Mouse (Mus musculus): ENCODE data around the gene Add2. TPM values are rescaled to one million over a fixed set of nuclear protein-coding genes. Genes with fewer than 3 reads are reported as not detected.

Gene Add2
- polyA plus RNA-seq, 1 experiment: 17.6 TPM

DNA sequence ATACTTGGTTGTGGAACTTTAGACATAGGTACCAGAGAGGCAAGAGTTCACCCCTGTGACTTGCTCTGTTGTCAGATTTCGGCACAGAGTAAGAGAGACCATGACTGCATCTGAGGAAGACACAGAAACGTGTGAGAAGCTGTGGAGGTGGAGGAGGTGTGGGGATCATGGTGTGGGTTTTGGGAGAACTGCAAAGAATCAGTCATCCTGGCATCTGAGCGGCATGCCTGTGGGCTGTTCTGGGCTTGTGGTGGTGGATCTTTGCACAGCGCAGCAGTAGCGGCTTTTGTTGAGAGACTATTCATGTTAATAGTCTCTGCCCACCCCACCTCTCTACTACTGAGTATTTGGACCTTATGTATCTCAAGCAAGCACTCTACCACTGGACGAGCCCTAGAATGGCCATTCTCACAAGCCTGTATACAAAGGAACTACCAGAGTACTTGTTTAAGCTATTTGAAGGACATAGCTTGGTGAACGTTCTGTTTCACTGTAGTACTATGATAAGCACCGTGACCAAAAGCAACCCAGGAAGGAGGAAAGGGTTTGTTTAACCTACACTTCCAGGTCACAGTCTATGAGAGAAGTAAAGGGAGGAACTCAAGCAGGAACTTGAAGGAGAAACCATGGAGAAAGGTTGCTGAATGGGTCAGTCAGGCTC lies 1.7 kb upstream of the Add2 start:
- Histone ChIP-seq H3K4me3 (ENCODE audit: extremely low read depth, insufficient read depth, insufficient read length) (no peak overlapping the region), H3K4me1 (ENCODE audit: control insufficient read depth, insufficient read depth, insufficient read length) (no peaks in the 10 kb centered on the region), H3K36me3 (ENCODE audit: control insufficient read depth, insufficient read depth, low read length) (no peaks in the 10 kb centered on the region), H3K27ac (ENCODE audit: insufficient read depth, low read length) (no peak overlapping the region), H3K27me3 (ENCODE audit: control insufficient read depth, insufficient read depth, low read length) (no peaks in the 10 kb centered on the region; the same call in 1 of the 2 replicates)
- TF ChIP-seq POLR2A (IDR thresholded peaks at IDR 0.05; ENCODE audit: low read depth, low read length): no peak
- TF ChIP-seq CTCF (IDR thresholded peaks at IDR 0.05; ENCODE audit: extremely low read depth, insufficient read depth, insufficient read length, insufficient replicate concordance): no peak
- WGBS: 76% methylated on average over 8 of the region's 8 CpGs
- DNase-seq (ENCODE audit: low read depth in 1 of 2, low spot score in 2 of 2): no peak

DNA sequence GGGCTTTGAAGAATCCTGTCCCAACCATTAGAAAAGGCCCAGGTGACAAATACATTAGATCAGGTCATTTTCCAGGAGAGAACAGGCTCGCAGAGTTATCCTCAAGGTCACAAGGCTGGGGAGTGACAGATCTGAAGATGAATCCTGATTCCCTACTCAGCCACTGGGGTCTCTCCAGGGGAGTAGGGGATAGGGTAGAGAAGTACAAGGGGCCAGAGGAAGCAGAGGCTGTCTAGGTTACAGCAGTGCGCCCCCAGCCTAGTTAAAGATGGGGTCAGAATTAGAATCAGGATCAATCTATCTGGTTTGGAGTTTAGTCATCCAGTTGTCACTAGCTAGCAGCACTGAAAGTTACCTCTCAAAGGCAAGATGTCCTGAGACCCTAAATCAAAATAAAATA lies 331 bp upstream of the Add2 start:
- no peak overlapping the region for H3K27ac ChIP-seq (ENCODE audit: insufficient read depth, low read length)
- WGBS: 76% methylated on average over 2 of the region's 2 CpGs
- H3K4me3 ChIP-seq (ENCODE audit: extremely low read depth, insufficient read depth, insufficient read length): no peak overlapping the region
- DNase-seq (ENCODE audit: low read depth in 1 of 2, low spot score in 2 of 2): no peak
- no peaks in the 10 kb centered on the region for H3K36me3 ChIP-seq (ENCODE audit: control insufficient read depth, insufficient read depth, low read length)
- no peaks in the 10 kb centered on the region for H3K4me1 ChIP-seq (ENCODE audit: control insufficient read depth, insufficient read depth, insufficient read length)
- H3K27me3 ChIP-seq (ENCODE audit: control insufficient read depth, insufficient read depth, low read length): no peaks in the 10 kb centered on the region; the same call in 1 of the 2 replicates
- TF ChIP-seq CTCF (IDR thresholded peaks at IDR 0.05; ENCODE audit: extremely low read depth, insufficient read depth, insufficient read length, insufficient replicate concordance) (no peak), POLR2A (IDR thresholded peaks at IDR 0.05; ENCODE audit: low read depth, low read length) (no peak)

GRCm38 (mm10) chr6:86029323-86029713 lies 837 bp downstream of the Add2 start:
- H3K27ac ChIP-seq (ENCODE audit: insufficient read depth, low read length): no peak overlapping the region
- no peak for TF ChIP-seq CTCF (IDR thresholded peaks at IDR 0.05; ENCODE audit: extremely low read depth, insufficient read depth, insufficient read length, insufficient replicate concordance)
- TF ChIP-seq POLR2A (IDR thresholded peaks at IDR 0.05; ENCODE audit: low read depth, low read length): no peak
- no peaks in the 10 kb centered on the region; the same call in 1 of the 2 replicates for H3K27me3 ChIP-seq (ENCODE audit: control insufficient read depth, insufficient read depth, low read length)
- no peak for DNase-seq (ENCODE audit: low read depth in 1 of 2, low spot score in 2 of 2)
- no peak overlapping the region for H3K4me3 ChIP-seq (ENCODE audit: extremely low read depth, insufficient read depth, insufficient read length)
- no peaks in the 10 kb centered on the region for H3K4me1 ChIP-seq (ENCODE audit: control insufficient read depth, insufficient read depth, insufficient read length)
- no peaks in the 10 kb centered on the region for H3K36me3 ChIP-seq (ENCODE audit: control insufficient read depth, insufficient read depth, low read length)
- WGBS: 29% methylated on average over 6 of the region's 6 CpGs

DNA sequence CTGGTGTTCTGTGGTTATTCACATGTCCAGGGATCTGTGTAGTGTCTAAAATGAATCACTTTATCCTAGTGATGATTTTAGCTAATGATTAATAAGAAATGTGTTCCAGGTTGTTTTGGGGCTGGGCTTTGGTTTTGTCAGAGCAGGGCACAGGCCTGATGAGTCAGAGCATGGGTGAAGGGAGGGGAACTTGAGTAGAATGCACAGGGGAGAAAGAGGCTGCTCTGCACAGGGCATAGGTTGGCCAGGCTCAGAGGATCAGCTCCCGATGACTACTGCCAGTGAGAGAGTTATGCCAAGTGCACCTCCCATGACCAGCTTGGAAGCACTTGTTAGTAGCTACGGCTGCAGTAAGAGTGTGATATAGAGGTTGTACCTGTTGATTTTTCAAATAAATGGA lies 3.0 kb downstream of the Add2 start:
- H3K27me3 ChIP-seq (ENCODE audit: control insufficient read depth, insufficient read depth, low read length): no peaks in the 10 kb centered on the region; the same call in 1 of the 2 replicates
- no peaks in the 10 kb centered on the region for H3K36me3 ChIP-seq (ENCODE audit: control insufficient read depth, insufficient read depth, low read length)
- no peak for DNase-seq (ENCODE audit: low read depth in 1 of 2, low spot score in 2 of 2)
- TF ChIP-seq POLR2A (IDR thresholded peaks at IDR 0.05; ENCODE audit: low read depth, low read length) (no peak), CTCF (IDR thresholded peaks at IDR 0.05; ENCODE audit: extremely low read depth, insufficient read depth, insufficient read length, insufficient replicate concordance) (no peak)
- H3K4me1 ChIP-seq (ENCODE audit: control insufficient read depth, insufficient read depth, insufficient read length): no peaks in the 10 kb centered on the region
- 87% methylated on average over 2 of the region's 2 CpGs for WGBS
- no peak overlapping the region for H3K27ac ChIP-seq (ENCODE audit: insufficient read depth, low read length)
- H3K4me3 ChIP-seq (ENCODE audit: extremely low read depth, insufficient read depth, insufficient read length): no peak overlapping the region

DNA sequence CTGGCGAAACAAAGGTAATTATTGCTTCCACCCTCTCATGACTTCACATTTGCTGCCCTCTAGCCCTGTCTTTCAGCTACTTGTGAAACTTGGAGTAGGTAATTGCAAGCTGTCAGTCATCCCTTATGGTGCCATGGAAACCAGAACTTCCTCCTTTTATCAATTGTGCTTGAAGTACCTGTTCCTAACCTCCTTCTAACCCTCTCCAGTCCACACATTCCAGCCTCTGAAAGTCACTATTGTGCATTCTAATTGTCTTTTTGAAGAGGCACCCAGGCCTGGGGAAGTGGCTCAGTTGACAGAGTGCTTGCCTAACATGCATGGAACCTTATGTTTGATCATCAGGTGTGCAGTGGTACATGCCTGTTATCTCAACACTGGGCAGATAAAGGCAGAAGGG lies 5.2 kb downstream of the Add2 start:
- Histone ChIP-seq H3K4me3 (ENCODE audit: extremely low read depth, insufficient read depth, insufficient read length) (no peak overlapping the region), H3K27ac (ENCODE audit: insufficient read depth, low read length) (no peak overlapping the region), H3K36me3 (ENCODE audit: control insufficient read depth, insufficient read depth, low read length) (no peaks in the 10 kb centered on the region), H3K27me3 (ENCODE audit: control insufficient read depth, insufficient read depth, low read length) (no peaks in the 10 kb centered on the region), H3K4me1 (ENCODE audit: control insufficient read depth, insufficient read depth, insufficient read length) (no peaks in the 10 kb centered on the region)
- TF ChIP-seq POLR2A (IDR thresholded peaks at IDR 0.05; ENCODE audit: low read depth, low read length) (no peak), CTCF (IDR thresholded peaks at IDR 0.05; ENCODE audit: extremely low read depth, insufficient read depth, insufficient read length, insufficient replicate concordance) (no peak)
- DNase-seq (ENCODE audit: low read depth in 1 of 2, low spot score in 2 of 2): no peak
- WGBS: 82% methylated on average over 1 of the region's 1 CpGs

- 45% methylated on average over 2 of the region's 2 CpGs for WGBS
- H3K36me3 ChIP-seq (ENCODE audit: control insufficient read depth, insufficient read depth, low read length): no peaks in the 10 kb centered on the region
Observed at GRCm38 (mm10) chr6:86038901-86039300, 10.4 kb downstream of the Add2 start.

DNA sequence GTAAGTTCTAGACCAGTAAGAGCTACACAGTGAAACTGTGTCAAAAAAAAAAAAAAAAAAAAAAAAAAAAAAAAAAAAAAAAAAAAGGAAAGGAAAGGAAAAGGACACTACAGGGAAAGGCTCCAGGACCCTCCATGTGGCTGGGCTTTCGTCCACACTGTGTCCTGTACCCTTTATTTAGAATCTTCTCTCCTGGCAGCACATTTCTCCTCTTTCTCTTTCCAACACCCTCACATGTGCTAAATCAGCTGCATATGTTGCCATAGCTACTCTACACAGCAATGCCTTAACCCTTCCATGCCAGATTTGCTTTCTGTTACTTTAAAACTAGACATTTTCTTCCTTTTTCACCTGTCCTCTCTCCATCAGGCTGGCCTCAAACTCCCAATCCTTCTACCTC lies 11.7 kb downstream of the Add2 start:
- no peak for DNase-seq (ENCODE audit: low read depth in 1 of 2, low spot score in 2 of 2)
- 96% methylated on average over 1 of the region's 1 CpGs for WGBS
- no peak overlapping the region for H3K4me3 ChIP-seq (ENCODE audit: extremely low read depth, insufficient read depth, insufficient read length)

More at GRCm38 (mm10) chr6:86038901-86039300, 10.4 kb downstream of the Add2 start:
- H3K4me3 ChIP-seq (ENCODE audit: extremely low read depth, insufficient read depth, insufficient read length): no peak overlapping the region
- no peak for DNase-seq (ENCODE audit: low read depth in 1 of 2, low spot score in 2 of 2)
- TF ChIP-seq CTCF (IDR thresholded peaks at IDR 0.05; ENCODE audit: extremely low read depth, insufficient read depth, insufficient read length, insufficient replicate concordance) (no peak), POLR2A (IDR thresholded peaks at IDR 0.05; ENCODE audit: low read depth, low read length) (no peak)
- no peaks in the 10 kb centered on the region for H3K4me1 ChIP-seq (ENCODE audit: control insufficient read depth, insufficient read depth, insufficient read length)
- H3K27ac ChIP-seq (ENCODE audit: insufficient read depth, low read length): no peak overlapping the region
- H3K27me3 ChIP-seq (ENCODE audit: control insufficient read depth, insufficient read depth, low read length): no peaks in the 10 kb centered on the region

More for the DNA sequence above, 11.7 kb downstream of the Add2 start:
- Histone ChIP-seq H3K27me3 (ENCODE audit: control insufficient read depth, insufficient read depth, low read length) (no peaks in the 10 kb centered on the region), H3K36me3 (ENCODE audit: control insufficient read depth, insufficient read depth, low read length) (no peaks in the 10 kb centered on the region), H3K4me1 (ENCODE audit: control insufficient read depth, insufficient read depth, insufficient read length) (no peaks in the 10 kb centered on the region), H3K27ac (ENCODE audit: insufficient read depth, low read length) (no peak overlapping the region)
- no peak for TF ChIP-seq CTCF (IDR thresholded peaks at IDR 0.05; ENCODE audit: extremely low read depth, insufficient read depth, insufficient read length, insufficient replicate concordance)
- no peak for TF ChIP-seq POLR2A (IDR thresholded peaks at IDR 0.05; ENCODE audit: low read depth, low read length)
